Mouse (Mus musculus): ENCODE measurements at regions not wholly inside any gene's neighbourhood (a gene's known extent, or its start where the extent isn't known, plus 50 kb on each side); places are given as distances from the start of the nearest gene placed in this dataset.
"Not testable (repeated sequence)": the region's sequence is repeated elsewhere in the genome, so short reads cannot be mapped to it uniquely, and the experiment has no call there.

DNA sequence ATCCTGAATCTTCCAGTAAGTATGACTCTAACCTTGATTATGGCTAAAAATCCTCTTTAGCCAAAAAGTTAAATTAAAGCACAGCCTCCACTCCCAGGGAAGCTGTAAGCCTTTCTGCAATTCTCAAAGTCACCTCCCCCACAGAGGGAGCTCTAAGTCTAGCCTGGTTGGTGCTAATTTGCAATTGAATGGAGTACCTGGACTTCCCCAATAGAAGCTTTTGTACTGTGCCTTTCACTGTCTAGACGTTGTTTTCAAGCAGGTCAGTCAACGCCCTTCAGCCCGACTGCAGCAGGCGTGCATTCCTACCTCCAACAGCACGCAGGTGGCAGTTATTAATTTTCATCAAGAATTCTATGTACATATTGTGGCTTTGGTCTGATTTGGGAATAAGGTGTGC lies 87.2 kb downstream of the Catsperg2 start:
- DNase-seq: not testable (repeated sequence)

DNA sequence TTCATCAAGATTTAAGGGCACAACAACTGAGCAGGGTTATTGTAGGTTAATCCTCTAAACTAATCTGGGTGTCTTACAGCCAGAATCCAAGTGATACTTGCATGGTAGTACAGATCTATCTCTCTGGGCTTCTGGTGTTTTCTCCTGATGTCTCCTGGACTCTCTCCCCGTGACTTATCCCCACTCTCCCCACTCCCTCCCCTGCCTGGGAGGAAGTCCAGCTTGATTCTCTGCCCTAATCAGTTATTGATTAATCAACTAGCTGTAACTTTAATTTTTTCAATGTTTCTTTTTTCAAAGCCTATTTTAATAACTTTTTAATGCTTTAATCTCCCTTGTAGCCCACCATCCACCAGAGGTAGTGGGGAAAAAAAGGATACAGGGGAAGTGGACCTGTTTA lies 83.9 kb upstream of the Sipa1l3 start:
- no peak for DNase-seq

DNA sequence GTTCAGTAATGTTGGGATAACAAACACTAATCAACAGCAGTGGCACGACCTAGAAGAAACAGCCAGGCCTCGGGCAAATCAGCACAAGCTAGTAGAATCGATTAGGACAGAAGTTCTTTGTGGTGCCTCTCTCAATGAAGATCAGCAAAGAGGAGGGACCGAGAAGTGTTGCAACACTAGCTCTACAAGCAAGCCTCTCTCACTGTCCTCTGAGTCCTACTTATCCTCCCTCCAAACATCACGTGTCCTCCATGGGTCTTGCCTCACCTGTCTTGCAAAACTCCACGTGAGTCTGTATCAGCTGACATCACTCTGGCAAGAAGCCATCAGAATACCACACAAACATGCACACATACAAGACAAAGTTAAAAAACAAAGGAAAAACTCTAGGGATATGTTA lies 82.9 kb upstream of the Sipa1l3 start:
- no peak for DNase-seq

DNA sequence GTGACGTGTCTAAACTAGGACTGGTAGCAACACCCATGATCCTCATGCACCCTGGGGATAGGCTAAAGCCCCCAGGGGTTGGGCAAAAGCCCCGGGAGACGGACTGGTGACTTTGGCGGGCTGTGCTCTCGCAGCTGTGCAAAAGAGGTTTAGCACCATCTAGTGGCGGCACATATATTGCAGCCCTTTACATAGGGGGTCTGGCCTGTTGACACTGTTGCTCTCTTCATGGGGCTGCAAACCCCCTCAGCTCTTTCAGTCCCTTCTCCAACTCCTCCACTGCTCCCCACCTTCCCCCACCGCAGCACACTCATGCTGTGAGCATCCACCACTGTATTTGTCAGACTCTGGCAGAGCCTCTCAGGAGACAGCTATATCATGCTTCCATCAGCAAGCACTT lies 78.8 kb upstream of the Sipa1l3 start:
- peak; percentile 7 for DNase-seq

DNA sequence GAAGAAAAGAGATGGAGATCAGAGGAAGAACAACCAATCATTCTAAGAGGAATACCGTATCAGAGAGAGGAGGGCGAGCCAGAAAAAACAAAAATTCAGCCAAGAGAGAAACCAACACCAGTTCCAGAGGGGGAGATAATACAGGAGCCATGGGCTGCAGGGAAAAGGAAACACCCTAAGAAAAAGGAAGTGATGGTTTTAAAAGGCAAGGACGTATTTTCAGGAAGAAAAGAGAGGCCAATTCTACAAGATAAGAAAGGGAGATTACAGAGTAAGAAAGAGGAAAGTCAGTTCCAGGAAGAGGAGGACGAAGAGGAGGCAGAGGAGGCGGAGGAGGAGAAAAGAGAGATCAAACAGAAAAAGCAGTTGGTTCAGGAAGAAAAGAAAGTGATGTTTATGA lies 59.7 kb upstream of the Sipa1l3 start:
- no peak for DNase-seq

DNA sequence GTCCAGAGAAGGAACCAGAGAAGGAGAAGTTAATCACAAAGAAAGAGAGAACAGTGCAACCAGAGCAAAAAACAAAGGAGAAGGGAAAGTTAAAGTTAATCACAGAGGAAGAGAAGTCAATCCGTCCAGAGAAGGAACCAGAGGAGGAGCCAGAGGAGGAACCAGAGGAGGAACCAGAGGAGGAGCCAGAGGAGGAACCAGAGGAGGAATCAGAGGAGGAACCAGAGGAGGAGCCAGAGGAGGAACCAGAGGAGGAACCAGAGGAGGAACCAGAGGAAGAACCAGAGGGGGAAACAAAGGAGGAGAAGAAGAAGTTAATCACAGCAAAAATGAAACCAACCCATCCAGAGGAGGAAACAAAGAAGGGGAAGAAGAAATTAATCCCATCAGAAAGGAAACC lies 57.2 kb upstream of the Sipa1l3 start:
- no peak for DNase-seq

Measured in kidney, adult 11 months (tissue).